Mouse (Mus musculus) spleen, adult 2 months (tissue): ENCODE data around the gene Amotl1.

Experiments
- CTCF ChIP-seq: fragments of 200-500 bp; IDR thresholded peaks from 2 replicates; pipeline ENCODE4 v1.5.1; 2011; ENCODE audit warnings: mild to moderate bottlenecking, inconsistent platforms; ENCODE audit not compliant: insufficient read depth, insufficient read length, insufficient replicate concordance; ENCODE audit errors: extremely low read depth
- POLR2A ChIP-seq: fragments of 200-500 bp; IDR thresholded peaks from 2 replicates; pipeline ENCODE4 v1.6.1; 2011; ENCODE audit warnings: low read depth, low read length, inconsistent platforms

- TF ChIP-seq CTCF (no peak), POLR2A (no peak)
Measured at GRCm38 (mm10) chr9:14547584-14548365, 97.1 kb downstream of the Amotl1 start.
